ENCODE assay signal across 8 mouse cellular contexts in the genomic region with DNA sequence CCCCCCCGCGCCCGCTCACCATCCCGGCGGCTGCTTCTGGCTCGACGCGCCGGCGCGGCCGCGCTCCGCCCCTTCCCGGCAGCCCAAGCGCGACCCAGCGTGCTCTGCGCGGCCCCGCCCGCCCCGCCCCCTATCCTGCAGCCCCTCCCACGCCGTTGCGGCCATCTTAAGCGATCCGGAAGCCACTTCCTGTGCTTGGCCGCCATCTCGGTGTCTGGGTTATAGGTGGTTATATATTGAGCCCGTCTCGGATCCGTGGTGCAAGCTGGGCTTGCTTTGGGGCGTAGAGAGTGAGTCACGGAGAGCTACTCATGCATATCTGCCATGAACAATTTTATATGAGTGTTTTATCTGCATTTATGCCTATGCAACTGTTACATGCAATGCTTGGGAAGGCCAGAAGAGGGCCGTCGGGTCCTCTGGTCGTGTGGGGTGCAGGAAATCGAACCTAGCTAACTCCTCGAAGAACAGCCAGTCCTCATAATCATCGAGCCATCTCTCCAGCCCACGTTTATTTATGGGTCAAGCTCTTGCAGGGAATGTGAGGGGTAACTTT. TPM values are rescaled to one million over a fixed set of nuclear protein-coding genes. Genes with fewer than 3 reads are reported as not detected.
DNase-seq lines count a peak whose midpoint lies in the region; ATAC-seq lines count a peak whose summit lies in the region.

A gene (minus strand): TSS at position 73 of the 556 bp plus-strand sequence.

- H3K27ac ChIP-seq in forebrain, embryonic 11.5 days (ENCODE audit: low read depth, low read length): peak within 1 kb of the TSS; percentile 85
- peak within 1 kb of the TSS; percentile 96 for H3K27ac ChIP-seq in heart, embryonic 16.5 days (ENCODE audit: low read length)
- H3K27ac ChIP-seq in liver, embryonic 15.5 days (replicated peaks): peak within 1 kb of the TSS; percentile 86
- peak within 1 kb of the TSS; percentile 89 for H3K27ac ChIP-seq in neural tube, embryonic 12.5 days

- ATAC-seq in forebrain, embryonic 11.5 days (replicated peaks; ENCODE audit: low FRiP score): peak; percentile 93
- peak; percentile 94 for ATAC-seq in heart, embryonic 16.5 days (replicated peaks; ENCODE audit: extremely low read depth, insufficient read depth, low FRiP score)
- ATAC-seq in liver, embryonic 15.5 days (ENCODE audit: insufficient read depth): peak; percentile 92
- peak; percentile 94 for ATAC-seq in neural tube, embryonic 12.5 days (ENCODE audit: low FRiP score, low read depth)

- peak within 1 kb of the TSS; percentile 67 for H3K9ac ChIP-seq in forebrain, embryonic 11.5 days (ENCODE audit: low read length)
- peak within 1 kb of the TSS; percentile 94 for H3K9ac ChIP-seq in heart, embryonic 16.5 days (ENCODE audit: low read length)
- peak within 1 kb of the TSS; percentile 85 for H3K9ac ChIP-seq in liver, embryonic 15.5 days
- peak within 1 kb of the TSS; percentile 72 for H3K9ac ChIP-seq in neural tube, embryonic 12.5 days

- peaks cover 8% of the 10 kb centered on the region; the same call in 1 of the 2 replicates for H3K4me1 ChIP-seq in forebrain, embryonic 11.5 days (replicated peaks; ENCODE audit: control insufficient read depth, insufficient read depth, low read length)
- peaks cover 12% of the 10 kb centered on the region for H3K4me1 ChIP-seq in heart, embryonic 16.5 days (ENCODE audit: control insufficient read depth, insufficient read depth, low read length)
- H3K4me1 ChIP-seq in liver, embryonic 15.5 days (replicated peaks): peaks cover 22% of the 10 kb centered on the region
- peaks cover 15% of the 10 kb centered on the region for H3K4me1 ChIP-seq in neural tube, embryonic 12.5 days

- peak within 1 kb of the TSS; percentile 65 for H3K4me2 ChIP-seq in forebrain, embryonic 11.5 days (ENCODE audit: low read depth, low read length, severe bottlenecking)
- peak within 1 kb of the TSS; percentile 92 for H3K4me2 ChIP-seq in heart, embryonic 16.5 days (ENCODE audit: low read depth, low read length)
- H3K4me2 ChIP-seq in liver, embryonic 15.5 days: peak within 1 kb of the TSS; percentile 86
- H3K4me2 ChIP-seq in neural tube, embryonic 12.5 days (replicated peaks): peak within 1 kb of the TSS; percentile 88

- peak within 1 kb of the TSS; percentile 45 for H3K4me3 ChIP-seq in forebrain, embryonic 11.5 days (ENCODE audit: low read depth, low read length)
- peak within 1 kb of the TSS; percentile 95 for H3K4me3 ChIP-seq in heart, embryonic 16.5 days (ENCODE audit: low read length)
- H3K4me3 ChIP-seq in liver, embryonic 15.5 days (replicated peaks): peak within 1 kb of the TSS; percentile 84
- H3K4me3 ChIP-seq in neural tube, embryonic 12.5 days: peak within 1 kb of the TSS; percentile 62

- peak; percentile 78 to 81 for DNase-seq in CD8-positive naive resting alpha-beta T cell, adult 2 months (ENCODE audit: low read depth in 2 of 2, low spot score in 2 of 2)
- peak; percentile 75 for DNase-seq in c-Kit-positive CD71-negative TER-119-negative erythroid progenitor cells, embryonic 14.5 days (ENCODE audit: low read depth)
- DNase-seq in forebrain, embryonic 11.5 days (ENCODE audit: low spot score): peak; percentile 95
- DNase-seq in kidney, postnatal 36 days: peak; percentile 89 to 90
- DNase-seq in telencephalon, adult 2 months (ENCODE audit: low read depth, low spot score): peak; percentile 84

- 1% methylated on average over 40 of the region's 42 CpGs for WGBS in forebrain, embryonic 11.5 days
- WGBS in heart, embryonic 16.5 days: 1% methylated on average over 32 of the region's 42 CpGs
- 1% methylated on average over 36 of the region's 42 CpGs for WGBS in liver, embryonic 15.5 days (ENCODE audit: insufficient replicate concordance)
- 3% methylated on average over 33 of the region's 42 CpGs for WGBS in neural tube, embryonic 12.5 days

- H3K27me3 ChIP-seq in forebrain, embryonic 11.5 days (ENCODE audit: control insufficient read depth, insufficient read depth, low read length): no peaks in the 10 kb centered on the region; the same call in 1 of the 2 replicates
- H3K27me3 ChIP-seq in heart, embryonic 16.5 days (ENCODE audit: control insufficient read depth, insufficient read depth, low read length): peaks cover 24% of the 10 kb centered on the region
- peaks cover 27% of the 10 kb centered on the region for H3K27me3 ChIP-seq in liver, embryonic 15.5 days
- H3K27me3 ChIP-seq in neural tube, embryonic 12.5 days (replicated peaks): peaks cover 9% of the 10 kb centered on the region; the same call in 1 of the 2 replicates

- no peaks in the 10 kb centered on the region for H3K9me3 ChIP-seq in forebrain, embryonic 11.5 days (ENCODE audit: control insufficient read depth, low read length)
- H3K9me3 ChIP-seq in heart, embryonic 16.5 days (replicated peaks; ENCODE audit: control insufficient read depth, low read length): peaks cover 5% of the 10 kb centered on the region; the same call in 1 of the 2 replicates
- no peaks in the 10 kb centered on the region for H3K9me3 ChIP-seq in liver, embryonic 15.5 days (replicated peaks)
- no peaks in the 10 kb centered on the region for H3K9me3 ChIP-seq in neural tube, embryonic 12.5 days

- peaks cover 20% of the 10 kb centered on the region; the same call in 1 of the 2 replicates for H3K36me3 ChIP-seq in forebrain, embryonic 11.5 days (ENCODE audit: control insufficient read depth, insufficient read depth, low read length)
- H3K36me3 ChIP-seq in heart, embryonic 16.5 days (ENCODE audit: control insufficient read depth, insufficient read depth): peaks cover 24% of the 10 kb centered on the region
- H3K36me3 ChIP-seq in liver, embryonic 15.5 days (replicated peaks): peaks cover 35% of the 10 kb centered on the region
- H3K36me3 ChIP-seq in neural tube, embryonic 12.5 days: peaks cover 29% of the 10 kb centered on the region

RNA-seq across cellular contexts. Expression of the gene that starts here (rescaled TPM):
- polyA plus RNA-seq in forebrain, embryonic 11.5 days (2014; fragmentation: Nextera tagmentation; extraction: Ambion mirVana): 1,038 and 1,041 TPM in 2 replicates
- 812 and 839 TPM in 2 replicates for polyA plus RNA-seq in heart, embryonic 16.5 days (2015; fragmentation: Nextera tagmentation; extraction: Ambion mirVana)
- polyA plus RNA-seq in liver, embryonic 15.5 days (2015; fragmentation: Nextera tagmentation; extraction: Ambion mirVana): 388 and 452 TPM in 2 replicates
- 1,078 and 1,213 TPM in 2 replicates for polyA plus RNA-seq in neural tube, embryonic 12.5 days (2016; fragmentation: Nextera tagmentation; extraction: Ambion mirVana)

Comparison
In these comparisons a context has a peak if more than half of its experiments do, and no peak if none do; other contexts are left out.
1. Peak in every context shown above with its lines: DNase-seq, ATAC-seq, H3K4me3 ChIP-seq and H3K27ac ChIP-seq.
2. H3K4me3 ChIP-seq: peak in every context shown above with its lines; median percentile 95 in heart, embryonic 16.5 days; 84 in liver, embryonic 15.5 days; 62 in neural tube, embryonic 12.5 days; 45 in forebrain, embryonic 11.5 days.